Mouse (Mus musculus): ENCODE data around the gene Vta1.

Gene Vta1

DNA sequence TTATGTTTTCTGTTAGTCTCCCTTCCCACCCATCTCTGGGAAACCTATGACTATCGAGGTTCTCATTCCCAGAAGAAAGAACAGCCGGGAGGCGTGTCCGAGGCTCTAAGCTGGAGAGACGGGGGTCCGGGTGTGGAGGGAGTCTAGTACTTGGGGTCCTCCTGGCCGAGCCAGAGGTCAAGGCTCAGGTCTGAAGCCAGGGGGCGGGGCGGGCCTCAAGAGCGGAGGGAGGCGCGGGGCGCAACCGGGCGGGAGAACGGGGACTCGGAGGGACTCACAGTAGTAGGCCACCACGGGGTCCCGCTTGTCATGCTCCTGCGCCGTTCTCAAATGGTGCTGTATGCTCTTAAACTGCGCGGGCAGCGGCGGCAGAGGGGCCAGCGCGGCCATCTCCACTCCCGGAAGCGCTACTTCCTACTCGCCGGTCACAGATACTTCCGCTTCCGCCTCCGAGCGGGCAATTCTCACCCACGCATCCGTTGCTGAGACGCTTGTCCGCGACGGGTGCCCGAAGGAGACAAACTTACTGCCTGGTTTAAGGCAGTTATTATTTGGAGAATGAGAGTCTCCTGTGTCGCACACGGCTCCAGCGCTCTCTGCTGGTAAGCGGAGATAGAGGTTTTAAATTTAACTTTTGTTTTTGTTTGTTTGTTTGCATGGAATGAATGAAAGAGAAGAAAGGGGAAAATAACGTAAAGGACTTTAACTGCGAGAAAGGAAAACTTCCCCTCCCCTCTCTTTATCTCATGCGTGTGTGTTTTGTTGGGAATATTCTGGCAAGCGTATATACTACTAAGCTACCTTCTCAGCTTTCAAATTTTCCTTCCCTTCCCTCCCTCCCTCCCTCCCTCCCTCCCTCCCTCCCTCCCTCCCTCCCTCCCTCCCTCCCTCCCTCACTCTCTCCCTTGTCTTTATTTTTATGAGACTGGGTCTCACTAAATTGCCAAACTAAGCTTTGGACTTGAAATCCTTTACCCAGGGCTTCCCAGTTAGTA lies at the start of gene Vta1, which contains the start of gene Nmbr:
Gene Vta1, minus strand, starts transcription at position 489 of the 995 bp plus-strand sequence.
Gene Nmbr, plus strand, starts transcription at position 520 of the 995 bp plus-strand sequence.
- DNase-seq (ENCODE audit: low read depth, low spot score): peak; percentile 97

DNA sequence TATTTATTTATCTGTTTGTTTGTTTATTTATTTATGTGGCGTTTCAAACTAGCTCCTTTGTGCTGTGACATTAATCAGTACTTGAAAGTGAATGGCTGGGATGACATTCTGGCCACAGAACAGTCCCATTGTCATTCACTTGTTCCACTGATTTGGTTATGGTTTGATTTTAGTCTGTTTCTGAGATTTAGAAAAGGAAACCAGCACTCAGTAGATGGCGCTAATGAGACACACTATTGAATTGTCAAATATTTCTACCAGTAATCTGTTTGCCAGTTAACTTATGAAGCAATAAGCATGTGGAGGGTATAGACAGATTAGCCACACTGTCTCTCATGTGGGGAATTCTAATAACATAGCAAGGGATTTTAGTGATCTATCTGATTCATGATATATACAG lies 28.9 kb upstream of the Vta1 start:
- DNase-seq (ENCODE audit: low read depth, low spot score): peak; percentile 42

DNA sequence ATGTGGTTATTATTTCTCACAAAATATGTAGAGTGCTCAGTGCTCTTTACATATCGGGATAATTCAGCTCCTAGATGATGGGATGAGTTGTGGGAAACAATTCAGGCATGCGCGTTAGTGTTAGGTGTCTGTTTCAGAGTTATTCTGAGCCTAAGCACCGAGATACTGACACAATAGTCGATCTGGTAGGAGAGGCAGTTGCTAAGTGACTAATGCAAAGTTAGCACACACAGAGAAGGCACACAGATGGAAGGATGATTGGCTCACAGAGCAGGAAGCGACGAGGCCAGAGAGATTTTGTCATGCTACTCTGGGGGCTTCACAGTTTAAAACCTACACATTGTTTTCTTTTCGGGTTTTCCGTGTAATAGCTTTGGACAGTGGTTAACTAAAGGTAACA lies 20.3 kb upstream of the Vta1 start:
- no peak for DNase-seq (ENCODE audit: low read depth, low spot score)

DNA sequence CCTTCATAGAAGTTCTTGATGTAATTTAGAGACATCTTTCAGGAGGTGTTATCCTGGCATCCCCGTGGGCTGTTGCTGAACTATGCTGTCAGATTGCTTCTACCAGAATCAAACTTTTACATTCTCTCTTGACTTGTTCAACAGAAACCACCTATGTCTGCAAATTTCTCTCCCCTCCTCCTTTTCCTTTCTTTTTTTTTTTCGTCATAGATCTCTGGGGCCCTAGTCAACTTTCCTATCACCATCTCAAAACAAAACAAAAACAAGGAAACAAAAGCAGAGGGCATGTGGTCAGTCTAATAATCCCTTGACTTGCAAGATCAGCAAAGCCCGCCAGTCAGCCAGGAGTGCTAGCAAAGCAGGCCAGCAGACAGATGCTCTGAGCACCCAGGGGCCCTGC lies 12.8 kb upstream of the Vta1 start, which contains the start of gene Gje1:
Gene Gje1, minus strand, starts transcription at position 101 of the 400 bp plus-strand sequence.
- DNase-seq (ENCODE audit: low read depth, low spot score): no peak

DNA sequence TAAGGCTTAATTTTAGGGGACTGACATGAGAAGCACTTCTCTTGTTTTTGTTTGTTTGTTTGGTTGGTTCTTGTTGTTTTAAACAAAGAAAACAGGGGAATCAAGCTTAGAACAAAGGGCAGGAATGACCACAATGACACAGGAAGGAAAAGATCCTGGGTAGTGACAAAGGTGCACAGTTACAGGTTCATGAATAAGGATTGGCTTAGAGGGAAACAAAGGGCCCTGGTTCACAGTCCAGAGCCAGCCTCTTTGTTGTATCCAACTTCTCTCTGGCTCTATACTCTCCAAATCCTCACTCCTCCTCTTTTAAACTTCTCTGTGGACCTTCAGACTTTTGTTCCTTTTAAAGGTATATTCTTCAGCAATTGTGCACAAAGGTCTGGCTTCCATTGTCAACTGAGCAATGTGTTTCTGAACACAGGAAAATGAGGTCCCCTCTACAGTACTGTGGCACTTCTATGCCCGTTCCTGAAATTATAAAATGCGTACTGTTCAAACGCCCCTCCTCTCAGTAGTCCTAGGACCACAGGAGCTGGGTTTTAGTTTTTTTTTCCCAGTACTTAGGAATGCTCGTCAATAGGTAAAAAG lies 1.4 kb downstream of the Vta1 start:
- DNase-seq (ENCODE audit: low read depth, low spot score): peak; percentile 36

DNA sequence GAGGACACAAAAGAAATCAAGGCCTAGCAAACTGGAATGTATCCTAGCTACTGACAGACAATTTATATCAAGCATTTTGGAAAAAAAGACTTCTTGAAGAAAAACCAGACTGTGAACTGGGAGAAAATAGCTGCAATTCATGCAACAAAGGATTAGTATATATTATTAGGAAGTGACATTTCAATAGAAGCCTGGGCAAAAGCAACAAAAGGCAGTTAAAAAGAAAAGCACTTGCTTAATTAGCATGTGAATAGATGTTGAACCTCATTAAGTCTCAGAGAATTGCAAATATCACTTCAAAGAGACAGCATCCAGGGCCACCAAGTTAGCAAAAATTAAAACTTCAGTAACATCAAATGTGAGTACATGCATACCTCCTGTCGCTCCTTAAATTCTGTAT lies 2.1 kb downstream of the Vta1 start:
- no peak for DNase-seq (ENCODE audit: low read depth, low spot score)

DNA sequence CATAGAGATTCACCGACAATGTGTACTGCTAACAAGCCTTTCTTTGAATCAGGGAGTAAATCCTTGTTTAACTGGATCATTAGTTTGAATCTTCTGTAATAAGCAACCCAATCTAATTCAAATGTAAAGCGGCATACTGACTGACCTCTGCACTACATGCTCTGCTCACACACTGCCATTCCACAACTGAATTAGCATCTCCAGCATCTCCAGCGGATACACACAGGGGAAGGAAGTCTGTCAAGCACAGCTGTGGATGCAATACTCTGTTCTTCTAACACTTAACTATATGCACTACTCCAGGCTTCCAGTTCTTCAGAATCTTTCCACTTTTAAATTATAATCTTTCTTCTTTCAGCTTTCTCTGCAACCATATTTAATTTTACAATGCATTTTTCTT lies 15.0 kb downstream of the Vta1 start:
- no peak for DNase-seq (ENCODE audit: low read depth, low spot score)

DNA sequence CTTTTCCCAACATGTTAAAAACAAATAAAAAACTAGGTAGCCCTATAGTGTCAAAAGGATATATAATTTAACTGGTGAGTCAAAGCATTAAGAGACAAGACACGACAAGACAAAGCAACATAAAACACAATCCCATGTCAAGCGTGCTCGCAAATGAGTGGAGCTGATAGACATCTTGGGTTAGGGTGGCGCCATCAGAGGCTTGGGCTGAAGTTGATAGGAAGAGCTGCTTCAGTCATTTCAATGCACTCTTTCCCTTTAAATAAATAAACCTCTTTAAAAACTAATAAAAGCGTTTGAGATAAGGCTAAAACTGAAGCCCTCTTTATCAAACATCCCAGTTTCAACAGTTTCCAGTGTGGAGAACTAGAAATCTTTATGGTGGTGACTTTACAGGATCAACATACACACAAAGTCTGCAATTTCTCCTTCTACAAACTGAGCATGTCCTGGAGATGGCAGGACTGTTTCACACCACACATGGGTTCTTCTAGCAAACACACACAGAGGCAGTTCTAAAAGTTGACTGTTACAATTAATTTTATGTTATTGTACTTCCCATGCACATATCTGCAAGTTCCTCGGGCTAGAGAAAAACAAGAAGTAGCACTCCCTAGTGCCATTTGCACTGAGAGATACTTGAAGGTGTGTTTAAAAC lies 16.4 kb downstream of the Vta1 start:
- no peak for DNase-seq (ENCODE audit: low read depth, low spot score)

DNA sequence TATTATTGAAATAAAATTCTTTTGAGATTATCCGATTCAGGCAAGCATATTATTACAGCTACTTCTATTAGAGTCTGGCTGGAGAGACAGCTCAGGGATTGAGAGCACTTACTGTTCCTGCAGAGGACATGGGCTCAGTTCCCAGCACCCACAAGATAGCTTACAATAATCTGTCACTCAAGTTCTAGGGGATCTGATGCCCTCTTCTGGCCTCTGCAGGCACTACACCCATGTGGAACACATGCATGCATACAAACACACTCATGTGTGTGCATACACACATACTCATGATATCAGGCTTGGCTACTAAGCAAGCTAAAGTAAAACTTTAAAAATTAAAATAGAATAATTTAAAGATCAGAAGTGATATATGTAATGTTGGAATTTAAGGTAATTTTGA lies 19.7 kb downstream of the Vta1 start:
- peak; percentile 55 for DNase-seq (ENCODE audit: low read depth, low spot score)

DNA sequence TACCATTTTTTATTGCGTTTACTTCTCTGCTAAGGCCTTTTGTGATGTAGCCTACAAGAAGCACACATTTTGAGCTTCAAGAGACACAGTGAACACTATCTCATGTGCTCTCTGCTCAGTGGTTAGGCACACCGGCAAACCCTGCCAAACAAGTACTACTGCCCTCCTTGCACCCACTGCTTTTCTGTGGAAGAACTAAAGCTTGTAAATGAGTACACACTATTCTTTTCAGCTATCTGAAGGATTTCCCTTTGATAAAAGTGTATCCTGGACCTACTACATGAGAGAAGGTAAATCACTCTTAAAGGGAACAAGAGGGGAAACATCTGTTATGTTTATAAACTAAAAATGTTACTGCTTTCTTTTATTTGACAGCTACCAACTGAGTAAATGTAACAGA lies 39.2 kb downstream of the Vta1 start:
- DNase-seq (ENCODE audit: low read depth, low spot score): no peak

DNA sequence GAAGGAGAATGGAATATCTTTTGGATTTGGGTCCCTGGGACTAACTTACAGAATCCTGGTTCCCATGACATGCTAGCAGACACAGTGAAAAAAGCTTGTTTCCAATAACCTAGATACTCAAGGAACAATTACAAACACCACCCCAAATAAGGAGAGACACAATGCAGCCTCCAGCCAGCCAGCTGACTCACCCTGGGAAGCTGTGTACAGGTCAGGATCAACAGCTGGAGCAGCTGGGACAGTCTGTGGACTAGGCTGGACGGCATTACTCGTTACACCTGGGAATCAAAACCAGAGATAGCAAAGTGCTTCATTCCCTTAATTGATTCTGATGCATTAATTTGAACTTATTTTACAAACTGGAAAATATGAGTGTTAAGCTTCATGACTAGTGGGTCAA lies 44.5 kb downstream of the Vta1 start:
- DNase-seq (ENCODE audit: low read depth, low spot score): no peak

DNA sequence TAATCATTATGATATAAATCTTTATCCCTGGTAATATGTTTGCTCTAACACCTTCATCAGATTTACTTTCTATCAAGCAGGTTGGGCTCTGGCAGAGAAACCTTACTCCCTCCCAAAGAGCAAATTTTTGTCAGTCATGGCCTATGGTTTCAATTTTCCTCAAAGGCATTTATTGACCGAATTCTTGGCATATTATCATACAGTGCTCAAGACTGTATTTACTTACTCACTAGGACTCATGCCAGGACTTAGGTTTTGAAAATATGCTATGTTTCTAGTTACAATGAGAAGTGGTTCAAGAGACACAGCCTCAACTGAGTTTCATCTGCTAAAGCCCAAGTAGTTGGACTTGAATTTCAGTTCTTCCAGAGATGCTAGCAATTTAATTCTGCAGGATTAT lies 65.7 kb downstream of the Vta1 start:
- no peak for DNase-seq (ENCODE audit: low read depth, low spot score)

DNA sequence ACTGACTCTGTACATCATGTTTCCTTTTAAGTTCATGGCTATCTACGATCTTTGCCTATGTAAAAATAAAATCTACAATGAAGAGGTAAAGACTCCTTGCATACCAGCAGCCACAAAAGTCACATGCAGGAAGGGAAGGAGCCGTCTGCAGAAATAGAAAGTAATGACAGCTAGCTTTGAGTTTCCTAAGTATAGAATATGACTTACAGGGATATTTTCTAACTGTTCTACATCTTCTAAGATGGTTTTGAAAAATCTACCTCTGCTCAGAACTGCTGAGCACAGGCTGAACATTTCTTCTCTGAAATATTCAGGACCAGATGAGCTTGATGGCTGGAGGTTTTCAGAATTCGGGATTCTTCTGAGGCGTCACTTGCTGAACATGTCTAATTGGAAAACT lies 66.3 kb downstream of the Vta1 start:
- DNase-seq (ENCODE audit: low read depth, low spot score): no peak

DNA sequence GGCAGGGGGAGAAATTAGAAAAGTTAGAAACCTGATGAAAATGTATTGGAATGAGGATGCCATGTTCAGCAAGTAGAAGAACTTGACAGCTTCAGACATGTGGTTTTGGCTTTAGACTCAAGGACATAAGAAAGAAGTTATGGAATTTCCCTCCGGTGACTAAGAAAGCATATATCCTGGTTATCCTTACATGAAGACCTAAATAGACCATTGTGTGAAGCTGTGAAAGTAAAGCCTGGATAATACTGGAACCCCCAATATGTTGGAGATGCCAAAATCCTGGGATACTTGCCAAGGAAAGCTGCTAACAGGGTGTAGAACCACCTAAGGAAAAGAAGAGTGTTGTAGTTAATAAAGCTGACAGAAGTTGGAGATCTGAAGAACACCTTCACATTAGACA lies 79.7 kb downstream of the Vta1 start:
- no peak for DNase-seq (ENCODE audit: low read depth, low spot score)

DNA sequence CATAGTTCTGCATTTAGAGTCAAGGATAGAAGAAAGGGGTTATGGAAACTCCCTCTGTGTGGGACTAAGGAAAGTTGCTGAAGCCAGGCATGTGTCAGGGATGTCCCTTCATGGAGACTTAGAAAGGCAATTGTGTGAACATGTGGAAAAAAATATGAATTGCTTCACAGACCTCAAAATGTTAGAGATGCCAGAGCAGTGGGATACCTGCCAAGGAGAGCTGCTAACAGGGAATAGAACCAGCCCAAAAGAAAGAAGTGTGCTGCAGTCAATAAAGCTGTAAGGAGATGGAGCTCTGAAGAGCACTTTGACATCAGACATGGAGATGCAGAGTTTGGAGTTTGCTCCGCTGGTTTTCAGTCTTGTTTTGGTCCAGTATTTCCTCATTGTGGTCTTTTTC lies 86.2 kb downstream of the Vta1 start:
- no peak for DNase-seq (ENCODE audit: low read depth, low spot score)

DNA sequence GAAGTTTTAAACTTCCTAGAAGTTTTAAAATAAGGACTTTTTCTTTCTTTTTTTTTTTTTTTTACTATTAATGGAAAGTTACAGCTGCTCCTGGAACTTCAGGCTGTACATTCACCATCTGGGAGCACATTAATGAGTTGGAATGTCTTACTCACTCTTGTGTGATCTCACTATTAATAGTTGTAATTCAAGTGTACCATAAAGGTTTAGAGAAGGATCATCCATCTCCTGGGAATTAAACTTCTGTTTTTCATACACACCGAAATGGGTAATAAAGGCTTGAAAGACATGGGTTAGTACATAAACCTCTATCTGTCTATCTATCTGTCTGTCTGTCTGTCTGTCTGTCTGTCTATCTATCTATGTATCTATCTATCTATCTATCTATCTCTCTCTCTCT lies 87.1 kb downstream of the Vta1 start:
- no peak for DNase-seq (ENCODE audit: low read depth, low spot score)

DNA sequence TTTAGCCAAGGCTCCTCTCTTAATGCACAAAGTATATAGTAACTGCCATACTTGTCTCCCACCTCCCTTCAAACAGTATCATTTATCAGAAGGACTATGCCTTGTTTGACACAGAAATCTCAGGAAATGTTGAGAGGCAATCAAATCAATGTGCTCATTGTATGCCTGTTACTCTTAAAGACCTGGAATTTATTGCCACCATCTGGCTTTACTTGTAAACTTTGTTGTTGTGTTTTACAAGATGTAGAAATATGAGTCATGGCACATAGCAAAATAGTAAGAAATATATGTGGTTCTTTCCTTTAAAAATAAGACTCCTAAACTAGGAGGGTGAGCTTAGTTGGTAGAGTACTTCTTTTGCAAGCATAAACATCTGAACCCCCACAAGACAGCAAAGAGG lies 89.9 kb downstream of the Vta1 start:
- DNase-seq (ENCODE audit: low read depth, low spot score): no peak

DNA sequence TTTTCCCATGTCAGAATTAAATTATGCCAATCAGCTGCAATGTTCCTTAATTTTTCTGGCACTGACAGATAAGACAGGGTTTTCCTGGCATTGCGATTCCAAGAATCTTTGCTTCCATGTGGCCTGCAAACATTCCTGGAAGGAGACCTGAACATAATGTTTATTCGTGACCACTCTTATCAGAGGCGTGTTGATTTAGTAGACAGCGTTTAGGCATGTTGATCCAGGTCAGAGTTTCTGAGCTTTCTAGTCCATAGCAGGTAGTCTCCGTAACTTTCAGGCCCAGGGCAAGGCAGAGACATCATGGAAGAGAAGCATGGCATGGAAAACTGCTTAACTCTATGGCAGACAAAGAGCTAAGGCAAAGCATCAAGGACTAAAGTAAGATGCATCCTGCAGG lies 97.8 kb downstream of the Vta1 start:
- DNase-seq (ENCODE audit: low read depth, low spot score): no peak
